Mouse (Mus musculus): ENCODE data around the gene Serpine2.

The Serpine2 gene

GRCm38 (mm10) chr1:79809447-79809846 lies 51.5 kb downstream of the Serpine2 start:
- DNase-seq, result no peak

- DNase-seq, result no peak
Measured at GRCm38 (mm10) chr1:79806865-79807264, 54.1 kb downstream of the Serpine2 start.

GRCm38 (mm10) chr1:79803614-79804013 lies 57.4 kb downstream of the Serpine2 start:
- no peak for DNase-seq

GRCm38 (mm10) chr1:79802858-79803427 lies 58.0 kb downstream of the Serpine2 start:
- no peak for DNase-seq

GRCm38 (mm10) chr1:79797084-79797483 lies 63.9 kb downstream of the Serpine2 start:
- no peak for DNase-seq

- no peak for DNase-seq
Measured at GRCm38 (mm10) chr1:79786267-79786927, 74.6 kb downstream of the Serpine2 start.

GRCm38 (mm10) chr1:79782433-79782832 lies 78.5 kb downstream of the Serpine2 start:
- no peak for DNase-seq

- DNase-seq, result no peak
Measured at GRCm38 (mm10) chr1:79778011-79778410, 83.0 kb downstream of the Serpine2 start.

GRCm38 (mm10) chr1:79775927-79776458 lies 85.0 kb downstream of the Serpine2 start, which contains the start of the genes Mrpl44 and Wdfy1:
Gene Mrpl44, plus strand, starts transcription at chr1:79776018.
Gene Wdfy1, minus strand, starts transcription at chr1:79776143.
- DNase-seq, result peak; percentile 97 to 100

- DNase-seq, result no peak
Measured at GRCm38 (mm10) chr1:79774164-79774780, 86.7 kb downstream of the Serpine2 start.

GRCm38 (mm10) chr1:79768231-79768630 lies 92.7 kb downstream of the Serpine2 start:
- DNase-seq, result no peak

- no peak for DNase-seq
Measured at GRCm38 (mm10) chr1:79764483-79764882, 96.5 kb downstream of the Serpine2 start.

GRCm38 (mm10) chr1:79764031-79764430 lies 96.9 kb downstream of the Serpine2 start:
- DNase-seq, result no peak

GRCm38 (mm10) chr1:79762282-79763250 lies 98.4 kb downstream of the Serpine2 start:
- no peak for DNase-seq

- DNase-seq, result no peak
Measured at GRCm38 (mm10) chr1:79761917-79762271, 99.1 kb downstream of the Serpine2 start.

- peak; percentile 82 to 85 for DNase-seq
Measured at GRCm38 (mm10) chr1:79761106-79761916, 99.7 kb downstream of the Serpine2 start.

- peak; percentile 12 to 31 for DNase-seq
Measured at GRCm38 (mm10) chr1:79760656-79761055, 100.3 kb downstream of the Serpine2 start.

GRCm38 (mm10) chr1:79759436-79759972 lies 101.5 kb downstream of the Serpine2 start:
- DNase-seq, result no peak

- DNase-seq, result no peak
Measured at GRCm38 (mm10) chr1:79759006-79759405, 102.0 kb downstream of the Serpine2 start.

- no peak for DNase-seq
Measured at GRCm38 (mm10) chr1:79757597-79757996, 103.4 kb downstream of the Serpine2 start.

GRCm38 (mm10) chr1:79757161-79757560 lies 103.8 kb downstream of the Serpine2 start:
- no peak for DNase-seq
